Mouse (Mus musculus): ENCODE measurements around the gene Kncn.

Kncn gene

DNA sequence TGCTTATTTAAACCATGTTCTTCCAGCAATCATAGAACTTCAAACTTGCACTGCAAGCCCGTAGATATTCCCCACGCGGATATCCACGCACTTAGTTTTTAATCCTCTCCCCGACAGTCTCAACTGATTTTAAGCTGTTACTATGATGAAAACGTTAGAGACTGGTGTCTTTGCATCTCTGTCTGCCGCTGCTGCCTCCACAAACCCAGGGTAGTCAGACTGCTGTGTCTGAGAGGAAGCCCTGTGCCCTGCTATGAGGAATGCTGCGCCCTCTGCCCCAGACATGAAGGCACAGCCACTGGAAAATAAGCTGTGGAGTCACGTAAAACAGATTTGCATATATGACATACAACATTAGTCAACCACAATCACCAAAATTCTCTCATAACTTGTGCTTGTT is 5.4 kb upstream of the Kncn start:
- DNase-seq (ENCODE audit: low spot score), result no peak

DNA sequence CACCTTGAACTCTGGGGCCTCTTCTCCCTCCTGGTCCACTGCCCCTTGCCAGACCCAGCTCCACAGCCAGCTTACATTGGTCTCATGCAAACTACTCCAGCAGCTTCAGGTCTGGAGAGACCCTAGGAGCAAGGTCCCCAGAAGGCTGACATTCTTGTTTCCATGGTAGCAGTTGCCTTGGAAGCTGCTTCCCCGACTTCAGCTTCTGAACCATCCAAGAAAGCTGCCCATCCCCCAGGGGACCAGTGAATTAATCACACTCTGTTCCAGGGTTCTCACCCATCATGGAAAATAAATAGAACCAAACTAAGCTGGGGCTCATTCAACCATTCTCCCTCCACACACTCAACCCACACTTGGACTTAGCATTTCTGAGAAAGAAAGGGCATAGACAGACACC is 3.0 kb upstream of the Kncn start:
- peak; percentile 31 for DNase-seq (ENCODE audit: low spot score)

- DNase-seq (ENCODE audit: low spot score), result no peak
Observed at GRCm38 (mm10) chr4:115882195-115882594, 2.0 kb upstream of the Kncn start.

- DNase-seq (ENCODE audit: low spot score), result peak; percentile 41
Observed at GRCm38 (mm10) chr4:115885846-115886245, 1.6 kb downstream of the Kncn start.

DNA sequence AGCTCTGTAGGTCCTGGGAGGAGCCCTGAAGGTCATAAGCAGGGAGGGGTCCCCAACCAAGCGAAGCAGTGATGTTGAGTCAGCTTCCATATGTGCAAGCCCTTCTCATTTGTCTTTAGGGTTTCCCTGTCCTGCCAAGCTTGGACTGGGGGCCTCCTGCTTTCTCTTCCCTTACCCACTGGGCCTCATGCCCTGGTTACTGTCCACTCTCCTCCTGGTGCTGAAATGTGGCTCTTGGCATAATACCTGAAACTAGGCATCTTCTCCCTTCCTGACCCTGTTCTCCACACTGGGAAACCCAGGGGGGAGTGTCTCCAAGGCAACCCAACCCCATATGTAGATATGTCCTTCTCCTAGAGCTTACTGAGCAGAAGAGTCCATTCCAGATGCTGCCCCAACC is 2.7 kb downstream of the Kncn start:
- DNase-seq (ENCODE audit: low spot score), result no peak

- DNase-seq (ENCODE audit: low spot score), result no peak
Observed at GRCm38 (mm10) chr4:115890066-115890465, 5.9 kb downstream of the Kncn start.

DNA sequence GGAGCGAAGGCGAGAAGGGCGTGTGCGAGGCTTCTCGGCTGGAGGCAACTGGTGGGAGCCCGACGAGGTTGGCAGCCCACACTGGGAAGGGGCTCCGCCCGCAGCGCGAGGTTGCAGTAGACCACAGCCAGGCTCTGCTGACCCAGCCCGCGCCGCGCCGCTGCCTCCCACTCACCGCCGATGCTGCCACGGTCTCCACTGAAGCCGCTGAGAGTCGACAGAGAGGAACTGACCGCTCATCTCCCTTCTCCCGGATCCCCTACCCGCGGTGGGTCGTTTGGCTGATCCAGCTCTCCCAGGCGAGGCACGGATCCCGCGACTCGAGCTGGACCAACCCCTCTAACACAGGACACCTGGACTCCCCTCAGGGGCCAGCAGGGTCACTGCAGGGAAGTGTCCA is 6.4 kb downstream of the Kncn start, which contains the start of gene 6430628N08Rik:
Gene 6430628N08Rik, plus strand, starts transcription at position 113 of the 400 bp plus-strand sequence.
- no peak for DNase-seq (ENCODE audit: low spot score)

DNA sequence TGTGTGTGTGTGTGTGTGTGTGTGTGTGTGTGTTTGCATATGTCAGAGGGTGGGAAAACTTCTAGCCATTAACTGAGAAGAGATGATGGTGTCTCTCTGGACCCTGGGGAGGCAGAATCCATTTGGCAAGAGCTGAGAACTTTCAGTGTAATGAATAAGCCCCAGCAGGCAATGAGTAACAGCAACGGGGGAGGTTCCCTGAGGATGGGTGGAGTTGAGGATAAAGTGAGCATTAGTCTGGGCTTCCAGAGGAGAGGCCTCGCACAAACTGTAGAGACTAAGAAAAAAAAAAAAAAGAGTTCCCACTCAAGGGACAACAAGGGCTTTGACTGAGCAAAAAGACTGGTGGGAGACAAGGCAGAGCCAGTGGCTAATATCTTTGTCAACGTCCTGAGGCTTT is 10.1 kb downstream of the Kncn start:
- DNase-seq (ENCODE audit: low spot score), result no peak

DNA sequence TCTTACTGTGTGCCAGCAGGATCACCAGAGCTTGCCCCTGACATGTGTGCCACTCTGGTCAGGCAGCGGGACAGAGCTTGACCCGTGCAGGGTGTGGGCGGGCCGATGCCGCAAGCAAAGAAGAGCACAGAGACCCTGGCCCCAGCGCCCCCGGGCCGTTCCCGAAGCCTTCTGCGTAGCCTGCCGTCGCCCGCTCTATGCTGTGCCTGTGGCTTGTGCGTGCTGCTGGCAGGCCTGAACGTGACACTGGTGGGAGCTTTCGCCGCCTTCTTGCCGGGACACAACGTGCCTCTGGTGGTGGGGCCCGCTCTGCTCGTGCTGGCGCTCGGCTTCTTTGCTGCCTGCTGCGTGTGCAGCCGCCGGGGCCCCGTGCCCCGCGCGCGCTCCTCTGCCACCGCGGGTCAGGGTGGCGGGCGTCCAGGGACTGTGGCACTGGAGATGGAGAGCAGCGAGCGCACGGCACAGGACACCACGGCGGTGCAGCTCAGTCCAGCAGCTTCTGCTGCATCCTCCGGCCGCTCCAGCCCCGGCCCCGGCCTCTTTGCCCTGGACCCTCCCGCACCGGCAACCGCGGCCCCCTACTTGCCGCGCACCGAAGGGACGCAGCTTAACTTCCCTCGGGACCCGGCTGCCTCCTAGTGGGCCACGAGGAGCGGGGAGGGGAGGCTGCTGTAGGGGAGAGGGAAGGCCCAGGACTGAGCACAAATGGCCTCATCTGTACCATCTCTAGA is 13.9 kb downstream of the Kncn start:
- no peak for DNase-seq (ENCODE audit: low spot score)

- DNase-seq (ENCODE audit: low spot score), result peak; percentile 89
Observed at GRCm38 (mm10) chr4:115902816-115903215, 18.6 kb downstream of the Kncn start.

- no peak for DNase-seq (ENCODE audit: low spot score)
Observed at GRCm38 (mm10) chr4:115904375-115904774, 20.2 kb downstream of the Kncn start.

- no peak for DNase-seq (ENCODE audit: low spot score)
Observed at GRCm38 (mm10) chr4:115905701-115906100, 21.5 kb downstream of the Kncn start.

- no peak for DNase-seq (ENCODE audit: low spot score)
Observed at GRCm38 (mm10) chr4:115906791-115907190, 22.6 kb downstream of the Kncn start.

DNA sequence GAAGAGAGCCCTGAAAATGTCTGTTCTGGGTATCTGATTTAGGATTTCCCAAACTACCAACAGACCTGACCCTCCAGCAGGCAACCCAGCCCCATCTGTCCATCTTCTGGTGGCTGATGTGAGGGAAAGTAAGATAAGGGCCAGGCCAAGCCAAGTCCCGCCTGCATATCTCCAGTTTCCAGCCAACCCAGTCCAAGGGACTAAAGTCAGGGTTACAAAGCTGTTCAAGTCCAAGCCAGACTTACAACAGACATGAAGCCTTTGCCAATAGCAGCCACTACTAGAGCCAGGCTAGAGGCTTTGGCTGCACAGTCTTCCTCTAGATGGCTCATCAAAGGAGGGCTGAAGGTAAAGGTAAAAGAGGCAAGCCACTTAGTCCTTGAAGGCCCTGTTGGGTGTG is 23.8 kb downstream of the Kncn start:
- DNase-seq (ENCODE audit: low spot score), result no peak

GRCm38 (mm10) chr4:115908641-115909040 is 24.4 kb downstream of the Kncn start:
- DNase-seq (ENCODE audit: low spot score), result no peak

DNA sequence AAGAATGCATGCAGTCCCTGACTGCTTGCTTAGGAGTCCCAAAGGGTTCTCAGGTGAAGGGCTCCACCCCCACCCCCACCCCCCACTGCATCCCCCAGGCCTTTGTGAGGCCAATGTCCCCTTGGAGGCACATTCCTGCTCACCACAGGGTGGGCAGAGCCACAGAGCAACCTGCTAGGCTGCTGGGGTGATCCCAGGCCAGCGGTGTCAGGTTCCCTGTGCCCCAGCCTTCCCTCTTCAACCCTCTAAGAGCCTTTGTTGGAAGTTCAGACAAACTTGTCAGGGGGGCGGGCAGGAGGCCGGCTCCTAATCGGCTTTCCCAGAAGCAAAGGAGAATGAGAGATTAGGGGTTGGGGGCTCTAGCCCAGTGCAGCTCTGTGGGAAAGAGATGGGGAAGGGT is 27.4 kb downstream of the Kncn start:
- no peak for DNase-seq (ENCODE audit: low spot score)

GRCm38 (mm10) chr4:115919911-115920310 is 35.7 kb downstream of the Kncn start:
- no peak for DNase-seq (ENCODE audit: low spot score)

DNA sequence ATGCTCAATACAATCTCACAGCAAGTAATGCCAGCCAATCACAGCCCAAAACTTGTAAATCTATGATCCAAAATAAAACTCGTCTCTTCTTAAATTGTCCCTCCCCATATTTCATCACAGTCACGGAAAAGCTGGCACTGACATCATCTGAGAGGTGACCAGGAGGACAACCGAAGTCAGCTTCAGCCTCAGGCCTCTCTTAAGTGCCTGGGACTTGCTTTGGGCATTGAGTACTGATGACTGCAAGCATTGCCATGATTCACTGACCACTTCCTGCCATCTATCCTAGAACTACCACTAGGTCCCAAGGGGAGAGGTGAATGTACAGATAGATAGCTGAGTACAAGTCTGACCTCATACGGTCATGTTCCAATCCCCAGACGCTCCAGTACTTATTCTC is 38.5 kb downstream of the Kncn start:
- DNase-seq (ENCODE audit: low spot score), result no peak

GRCm38 (mm10) chr4:115923262-115923880 is 39.2 kb downstream of the Kncn start:
- no peak for DNase-seq (ENCODE audit: low spot score)

DNA sequence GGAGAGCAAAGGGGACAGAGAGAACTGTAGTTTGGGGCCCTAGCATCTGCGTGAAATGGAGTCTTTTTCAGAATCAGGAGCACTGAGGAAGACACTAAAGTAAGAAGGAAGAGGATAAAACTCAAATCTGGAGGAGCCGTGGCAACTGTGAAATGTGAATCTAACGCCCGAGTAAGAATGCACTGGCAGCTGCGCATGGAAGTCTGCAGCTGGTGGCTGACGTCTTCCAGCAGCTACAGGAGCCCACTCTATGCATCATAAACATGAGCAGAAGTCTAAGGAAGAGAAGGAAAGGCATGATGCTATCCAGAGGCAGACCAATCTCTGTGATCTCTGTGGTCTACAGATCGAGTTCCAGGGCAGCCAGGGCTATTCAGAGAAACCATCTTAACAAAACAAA is 43.4 kb downstream of the Kncn start:
- no peak for DNase-seq (ENCODE audit: low spot score)

DNA sequence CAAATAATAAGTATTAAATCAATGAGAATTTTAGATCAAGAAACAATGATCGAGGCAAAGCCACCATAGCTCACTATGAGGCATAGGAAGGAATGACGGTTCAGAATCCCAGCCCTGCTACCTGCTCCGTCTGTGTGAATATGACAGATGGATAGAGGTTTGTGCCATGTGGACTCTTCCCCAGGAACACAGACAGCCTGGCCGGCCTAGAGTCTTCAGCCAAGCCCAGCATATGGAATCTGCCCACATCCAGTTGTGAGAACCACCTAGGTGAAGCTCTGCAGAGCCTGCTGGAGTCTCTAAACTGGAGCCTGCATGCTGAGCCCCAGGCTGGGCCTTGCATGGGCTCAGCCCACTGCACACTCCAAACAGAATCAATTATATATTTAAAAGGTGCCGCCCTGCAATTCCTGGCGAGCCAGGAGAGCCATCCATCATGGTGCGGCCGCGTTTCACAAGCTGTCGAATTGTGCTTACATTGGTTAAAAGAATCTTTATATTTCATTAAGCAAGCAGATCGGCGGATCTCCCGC is 47.4 kb downstream of the Kncn start:
- no peak for DNase-seq (ENCODE audit: low spot score)

- DNase-seq (ENCODE audit: low spot score), result no peak
Observed at GRCm38 (mm10) chr4:115935835-115936581, 51.8 kb downstream of the Kncn start.

DNA sequence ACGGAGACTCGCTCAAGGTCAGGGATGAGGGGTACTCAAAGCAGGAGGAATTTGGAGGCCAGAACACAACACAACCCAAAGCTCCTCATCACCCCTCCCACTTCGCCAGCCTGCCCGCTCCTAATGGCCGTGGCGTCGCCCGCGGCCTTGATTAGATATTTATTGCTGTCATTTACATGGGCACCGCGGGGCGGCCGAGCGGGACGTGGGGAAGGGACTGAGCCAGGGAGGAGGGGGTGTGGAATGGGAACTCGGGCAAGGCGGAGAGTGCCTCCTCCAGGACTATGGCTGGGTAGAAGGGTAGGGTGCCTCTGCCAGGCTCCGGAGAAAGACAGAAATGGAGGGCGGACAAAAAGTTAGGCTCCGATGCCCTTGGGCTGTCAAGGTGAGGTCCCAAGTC is 52.4 kb downstream of the Kncn start:
- no peak for DNase-seq (ENCODE audit: low spot score)

Data from layer of hippocampus, adult 11-12 months (tissue).